Mouse (Mus musculus) gastrocnemius, postnatal 10 days (tissue): Measurements from ENCODE around the gene Fzr1. TPM values are rescaled to one million over a fixed set of nuclear protein-coding genes. Genes with fewer than 3 reads are reported as not detected.
A peak's percentile ranks its signal among the peaks of the same experiment; 100 is the strongest.

Experiments used
- DNase-seq: peaks from one replicate; pipeline ENCODE4 v3.0.0; 2021; ENCODE audit warnings: mixed read lengths
- long read RNA-seq, 2 experiments: library from polyadenylated mRNA; stranded (forward); transcript quantifications; one replicate each; pipeline ENCODE4 v2.0.0; 2021
- total RNA-seq, 2 experiments: library from RNA; stranded (reverse); gene quantifications; 2 replicates each; pipeline ENCODE4 v1.2.3; 2021

Fzr1 gene
- total RNA-seq: 10 to 100 TPM; 17.6 to 24.1 TPM
- long read RNA-seq, experiment 1, transcript Fzr1-205 (14 exons, 3,057 nt): major isoform, 55 of 73 reads
- long read RNA-seq, experiment 1, partial matches to known transcripts: 4 of 73 reads
- long read RNA-seq, experiment 1, other reads (novel, unspliced or antisense): 14 of 73 reads
- long read RNA-seq, experiment 2, transcript Fzr1-205 (14 exons, 3,057 nt): major isoform, 44 of 55 reads
- long read RNA-seq, experiment 2, partial matches to known transcripts: 6 of 55 reads
- long read RNA-seq, experiment 2, other reads (novel, unspliced or antisense): 4 of 55 reads

- DNase-seq: no peak
Measured at GRCm38 (mm10) chr10:81377793-81378552, at the start of gene Fzr1. Fzr1 (minus strand) TSS chr10:81378516.

GRCm38 (mm10) chr10:81427804-81428506, 49.6 kb upstream of the Fzr1 start:
- peak; percentile 14 for DNase-seq

GRCm38 (mm10) chr10:81427327-81427726, 49.0 kb upstream of the Fzr1 start:
- no peak for DNase-seq

GRCm38 (mm10) chr10:81426897-81427296, 48.6 kb upstream of the Fzr1 start:
- DNase-seq: peak; percentile 78

- peak; percentile 71 for DNase-seq
Measured at GRCm38 (mm10) chr10:81426081-81426671, 47.9 kb upstream of the Fzr1 start.

- peak; percentile 70 for DNase-seq
Measured at GRCm38 (mm10) chr10:81425236-81425850, 47.0 kb upstream of the Fzr1 start.

GRCm38 (mm10) chr10:81424246-81425051, 46.1 kb upstream of the Fzr1 start:
- DNase-seq: peak; percentile 81

- DNase-seq: peak; percentile 15
Measured at GRCm38 (mm10) chr10:81423476-81424245, 45.3 kb upstream of the Fzr1 start.

GRCm38 (mm10) chr10:81422661-81423217, 44.4 kb upstream of the Fzr1 start:
- no peak for DNase-seq

- DNase-seq: peak; percentile 27
Measured at GRCm38 (mm10) chr10:81422191-81422590, 43.9 kb upstream of the Fzr1 start.

- DNase-seq: peak; percentile 40
Measured at GRCm38 (mm10) chr10:81421797-81422100, 43.4 kb upstream of the Fzr1 start.

GRCm38 (mm10) chr10:81421041-81421796, 42.9 kb upstream of the Fzr1 start:
- peak; percentile 9 for DNase-seq

GRCm38 (mm10) chr10:81420191-81420767, 42.0 kb upstream of the Fzr1 start:
- DNase-seq: peak; percentile 16

GRCm38 (mm10) chr10:81419111-81419928, 41.0 kb upstream of the Fzr1 start:
- DNase-seq: peak; percentile 8

- DNase-seq: no peak
Measured at GRCm38 (mm10) chr10:81418216-81419070, 40.1 kb upstream of the Fzr1 start.

- DNase-seq: peak; percentile 12
Measured at GRCm38 (mm10) chr10:81417227-81418215, 39.2 kb upstream of the Fzr1 start.
